Comparison of ENCODE assay signal across 14 mouse cellular contexts in genomic region chr2:11356714-11357113, GRCm38 (mm10).
"Had no signal": no experiment of that assay in that cellular context is flagged by ENCODE, and none has a peak within 500 bp of the region (broad histone marks: within the 10 kb centered on the region; RNA-seq: fewer than 3 reads in every experiment).

No protein-coding gene starts in this region.

- ATAC-seq: midbrain, embryonic 16.5 days had no signal

- DNase-seq: lung, adult 18-20 months; lung, embryonic 14.5 days; lung, postnatal 10 days; lung, postnatal 4 days; midbrain, embryonic 14.5 days; retina, postnatal 1 day; right cerebral cortex, adult 18-20 months; right cerebral cortex, postnatal 25 days; right cerebral cortex, postnatal 4 days; spleen, adult 18-20 months; thymus, adult 2 months; thymus, postnatal 25 days; thymus, postnatal 4 days had no signal
